Mouse (Mus musculus) thymus, postnatal 14 days (tissue): Measurements from ENCODE around the gene Mmp27.

Experiments used
- DNase-seq: peaks from one replicate; pipeline ENCODE4 v3.0.0; 2021

Mmp27 gene

DNA sequence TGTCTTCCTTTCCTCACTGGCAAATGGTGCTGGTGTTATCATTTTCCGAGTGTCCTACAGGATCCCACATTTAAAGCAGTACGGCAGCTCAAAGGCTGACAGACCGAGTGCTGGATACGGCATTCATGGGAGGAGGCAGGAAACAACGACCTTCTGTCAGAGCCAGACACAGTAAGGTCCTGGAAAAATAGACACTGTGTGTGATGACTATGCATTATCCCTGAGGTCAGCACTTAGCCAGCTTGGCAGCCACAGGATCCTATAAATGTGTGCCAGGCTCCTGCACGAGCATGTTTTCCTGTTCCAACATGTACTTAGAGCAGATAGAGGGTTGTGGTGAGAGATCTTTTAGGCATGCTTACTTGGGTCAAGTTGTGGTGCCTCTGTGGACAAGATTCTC is 32.8 kb downstream of the Mmp27 start:
- DNase-seq, result no peak

GRCm38 (mm10) chr9:7605638-7606037 is 34.4 kb downstream of the Mmp27 start:
- no peak for DNase-seq

- DNase-seq, result no peak
These were observed 51.4 kb downstream of the Mmp27 start for GRCm38 (mm10) chr9:7622582-7622981.

- no peak for DNase-seq
These were observed 56.7 kb downstream of the Mmp27 start, which contains the start of gene Mmp20 for GRCm38 (mm10) chr9:7627931-7628330. Gene Mmp20 (plus strand): TSS chr9:7628231.
